Mouse (Mus musculus): ENCODE measurements around the gene Themis2. TPM values are rescaled to one million over a fixed set of nuclear protein-coding genes. Genes with fewer than 3 reads are reported as not detected.
"Not testable (repeated sequence)": the region's sequence is repeated elsewhere in the genome, so short reads cannot be mapped to it uniquely, and the experiment has no call there.

The Themis2 gene
- total RNA-seq, 2 experiments from 2014 or later: 0.47 to 0.49 TPM

DNA sequence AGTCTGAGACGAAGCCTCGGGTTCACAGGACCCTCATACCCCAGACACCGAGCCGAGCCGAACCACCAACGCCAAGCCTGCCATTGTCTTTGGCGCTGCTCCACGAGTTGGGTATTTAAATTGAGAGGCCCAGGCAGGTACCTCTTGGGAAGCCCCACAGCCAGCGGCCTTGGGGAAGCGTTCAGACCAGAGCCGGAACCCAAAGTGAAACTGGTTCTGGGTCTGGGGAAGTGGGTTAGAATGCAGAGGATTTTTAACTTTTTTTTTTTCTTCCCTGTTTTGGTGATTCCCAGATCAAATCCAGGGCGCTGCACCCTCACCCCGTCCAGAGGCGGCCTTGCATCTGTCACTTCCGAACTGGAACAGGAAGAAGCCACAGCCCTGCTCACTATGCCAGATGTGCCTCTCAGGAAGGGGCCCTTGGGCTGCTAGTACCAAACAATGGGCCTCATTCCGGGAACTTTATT, 6.0 kb upstream of the Themis2 start:
- peak in 1 of 2 experiments; percentile 31 for DNase-seq (ENCODE audit: extremely low spot score in 1 of 2, low spot score in 2 of 2)
- intact Hi-C loops (cut with DNase I): no loop called here

DNA sequence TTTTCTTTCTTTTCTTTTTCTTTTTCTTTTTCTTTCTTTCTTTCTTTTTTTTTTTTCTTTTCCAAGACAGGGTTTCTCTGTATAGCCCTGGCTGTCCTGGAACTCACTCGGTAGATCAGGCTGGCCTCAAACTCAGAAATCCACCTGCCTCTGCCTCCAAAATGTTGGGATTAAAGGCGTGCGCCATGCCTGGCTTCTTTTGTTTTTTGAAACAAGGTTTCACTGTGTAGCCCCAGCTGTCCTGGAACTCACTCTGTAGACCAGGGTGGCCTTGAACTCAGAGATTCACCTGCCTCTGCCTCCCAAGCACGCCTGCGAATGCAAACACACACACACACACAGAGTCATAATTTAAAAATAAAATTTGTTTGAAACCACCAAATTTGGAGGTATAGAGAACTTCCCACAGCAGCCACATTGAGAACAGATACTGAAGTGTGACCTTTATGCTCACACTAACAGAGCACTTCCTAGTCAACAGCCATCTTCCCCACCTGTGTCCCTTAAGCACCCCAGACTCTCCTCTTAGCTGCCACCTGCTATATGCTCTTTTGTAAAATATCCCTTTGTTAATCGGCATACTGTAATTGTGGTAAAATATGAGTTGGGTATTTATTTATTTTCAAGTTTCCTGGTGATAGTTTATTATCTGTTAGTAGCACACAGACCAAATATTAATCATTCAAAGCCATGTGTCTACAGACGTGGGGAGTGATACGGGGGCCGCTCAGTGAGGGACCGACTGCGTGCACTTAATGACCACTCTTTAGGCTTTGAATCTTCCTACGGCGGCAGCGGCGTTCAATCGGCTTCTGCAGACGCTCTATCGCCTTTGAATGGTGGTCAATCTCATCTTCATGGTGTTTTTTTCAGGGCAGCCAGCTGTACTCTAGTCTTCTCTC, 5.2 kb upstream of the Themis2 start:
- DNase-seq (ENCODE audit: extremely low spot score in 1 of 2, low spot score in 2 of 2): no peak
- intact Hi-C loops (cut with DNase I): no loop called here

DNA sequence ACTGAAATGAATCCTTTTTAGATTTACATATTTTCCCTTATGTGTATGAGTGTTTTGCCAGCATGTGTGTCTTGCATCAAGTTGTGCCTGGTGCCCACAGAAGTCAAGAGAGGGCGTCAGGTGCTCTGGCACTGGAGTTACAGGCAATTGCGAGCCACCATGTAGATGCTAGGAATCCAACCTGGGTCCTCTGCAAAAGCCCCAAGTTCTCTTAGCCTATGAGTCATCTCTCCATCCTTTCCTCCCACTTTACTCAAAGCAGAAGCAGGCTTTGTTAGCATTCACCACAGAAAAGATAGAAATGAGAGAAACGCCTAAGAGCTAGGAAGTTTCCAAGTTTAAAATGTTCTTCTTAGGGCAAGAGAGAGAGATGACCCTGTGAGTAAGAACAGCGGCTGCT, 3.7 kb upstream of the Themis2 start:
- intact Hi-C loops (cut with DNase I): no loop called here
- no peak for DNase-seq (ENCODE audit: extremely low spot score in 1 of 2, low spot score in 2 of 2)

DNA sequence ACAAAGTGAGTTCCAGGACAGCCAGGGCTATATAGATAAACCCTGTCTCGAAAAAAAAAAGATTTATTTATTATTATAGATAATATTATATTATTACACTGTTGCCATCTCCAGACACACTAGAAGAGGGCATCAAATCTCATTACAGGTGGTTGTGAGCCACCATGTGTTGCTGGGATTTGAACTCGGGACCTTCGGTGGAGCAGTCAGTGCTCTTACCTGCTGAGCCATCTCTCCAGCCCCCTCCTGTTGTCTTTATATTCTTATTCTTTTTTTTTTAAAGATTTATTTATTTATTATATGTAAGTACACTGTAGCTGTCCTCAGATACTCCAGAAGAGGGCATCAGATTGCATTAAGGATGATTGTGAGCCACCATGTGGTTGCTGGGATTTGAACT, 2.5 kb upstream of the Themis2 start:
- DNase-seq (ENCODE audit: extremely low spot score in 1 of 2, low spot score in 2 of 2); intact Hi-C loops (cut with DNase I): not testable (repeated sequence)

DNA sequence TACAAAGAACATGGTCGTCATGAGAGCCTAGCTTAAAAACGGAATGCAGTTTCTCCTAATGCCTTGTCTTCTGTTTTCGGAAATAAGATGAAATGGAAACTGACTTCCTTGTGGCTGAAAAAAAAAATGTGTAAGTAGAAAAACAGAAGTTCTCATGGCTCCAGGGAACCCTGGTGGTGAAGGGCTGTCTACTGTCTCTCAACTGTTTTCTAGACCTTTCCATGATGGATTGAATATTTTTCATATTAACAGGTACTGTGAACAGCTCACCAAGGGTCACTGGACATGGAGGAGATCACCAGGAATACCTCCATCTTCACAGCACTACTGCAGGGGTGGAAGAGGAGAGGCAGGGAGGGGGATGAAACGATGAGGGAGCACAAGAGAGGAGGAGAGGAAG, 1.8 kb upstream of the Themis2 start:
- intact Hi-C loops (cut with DNase I): no loop called here
- DNase-seq (ENCODE audit: extremely low spot score in 1 of 2, low spot score in 2 of 2): no peak

DNA sequence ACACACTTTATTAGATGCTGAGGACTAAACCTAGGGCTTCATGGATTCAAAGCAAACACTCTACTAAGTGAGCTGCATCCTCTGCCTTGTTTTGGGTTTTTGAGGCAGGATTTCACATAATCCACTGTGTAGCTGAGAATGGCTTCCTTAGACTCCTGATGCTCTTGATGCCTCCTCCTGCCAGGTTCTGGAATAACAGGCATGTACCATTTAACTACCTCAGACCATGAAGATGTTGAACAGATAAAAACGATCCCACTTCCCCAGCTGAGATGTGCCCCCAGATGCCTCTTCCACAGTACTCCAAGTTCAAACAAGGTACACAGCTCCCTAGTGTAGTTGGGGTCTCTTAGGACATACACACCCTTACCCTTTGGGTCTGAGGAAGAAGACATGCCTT, 1.3 kb upstream of the Themis2 start:
- DNase-seq (ENCODE audit: extremely low spot score in 1 of 2, low spot score in 2 of 2): no peak
- intact Hi-C loops (cut with DNase I): no loop called here

DNA sequence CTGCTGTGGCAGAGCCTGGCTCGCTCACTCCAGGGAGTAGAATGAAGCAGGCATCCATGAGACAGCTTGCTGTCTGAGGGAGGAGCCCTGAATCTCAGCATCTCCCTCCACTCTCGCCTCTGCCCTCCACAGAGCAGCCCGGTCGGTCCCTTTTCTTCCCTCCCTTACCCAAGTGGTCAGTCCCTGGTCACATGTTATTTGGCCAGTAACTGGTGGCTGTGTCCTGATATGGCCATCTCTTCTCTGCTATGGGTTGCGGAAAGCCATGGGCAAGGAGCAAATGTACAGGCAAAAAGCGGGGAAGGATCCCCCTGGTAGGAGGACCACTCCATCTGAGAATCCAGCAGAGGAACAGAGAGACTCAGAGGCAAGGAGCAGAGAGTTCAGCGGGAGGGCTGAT, 1.0 kb downstream of the Themis2 start:
- intact Hi-C loops (cut with DNase I): no loop called here
- no peak for DNase-seq (ENCODE audit: extremely low spot score in 1 of 2, low spot score in 2 of 2)

DNA sequence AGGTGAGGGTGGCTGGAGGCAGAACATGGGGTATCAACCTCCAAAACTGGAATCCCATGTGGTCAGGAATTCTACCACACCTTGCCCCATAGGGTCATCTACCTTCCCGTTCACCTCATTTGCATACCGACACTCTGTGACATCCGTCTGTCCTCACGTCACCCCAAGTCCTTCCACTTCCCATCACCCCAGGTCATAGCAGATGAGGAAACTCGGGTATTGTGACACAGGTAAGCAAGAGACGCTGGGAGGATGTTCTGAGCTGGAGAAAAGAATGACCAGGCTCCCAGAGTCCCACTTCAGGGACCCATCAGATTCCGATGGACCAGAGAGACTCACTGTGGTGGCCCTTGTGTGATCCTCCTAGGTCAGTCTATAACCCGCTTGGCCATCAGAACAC, 1.4 kb downstream of the Themis2 start:
- DNase-seq (ENCODE audit: extremely low spot score in 1 of 2, low spot score in 2 of 2): no peak
- intact Hi-C loops (cut with DNase I): no loop called here

DNA sequence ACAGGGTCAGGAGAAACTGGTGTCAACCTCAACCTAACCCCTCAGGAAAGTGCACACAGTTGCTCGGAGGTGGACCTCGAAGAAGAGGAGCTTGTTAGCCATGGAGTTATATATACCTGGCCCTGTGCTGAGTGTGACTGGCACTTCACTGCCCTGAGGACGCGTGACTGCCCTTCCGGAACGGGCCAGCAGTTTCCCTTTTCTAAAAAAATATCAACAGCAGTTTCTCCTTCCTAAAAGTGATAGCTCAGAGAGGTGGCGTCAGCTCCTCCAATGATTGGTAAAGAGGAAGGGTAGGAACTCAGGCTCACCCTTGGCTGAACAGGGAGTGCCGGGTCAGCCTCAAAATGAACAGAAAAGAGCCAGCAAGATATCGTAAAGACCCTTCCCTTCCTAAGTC, 2.2 kb downstream of the Themis2 start:
- no peak for DNase-seq (ENCODE audit: extremely low spot score in 1 of 2, low spot score in 2 of 2)
- intact Hi-C loops (cut with DNase I): no loop called here

DNA sequence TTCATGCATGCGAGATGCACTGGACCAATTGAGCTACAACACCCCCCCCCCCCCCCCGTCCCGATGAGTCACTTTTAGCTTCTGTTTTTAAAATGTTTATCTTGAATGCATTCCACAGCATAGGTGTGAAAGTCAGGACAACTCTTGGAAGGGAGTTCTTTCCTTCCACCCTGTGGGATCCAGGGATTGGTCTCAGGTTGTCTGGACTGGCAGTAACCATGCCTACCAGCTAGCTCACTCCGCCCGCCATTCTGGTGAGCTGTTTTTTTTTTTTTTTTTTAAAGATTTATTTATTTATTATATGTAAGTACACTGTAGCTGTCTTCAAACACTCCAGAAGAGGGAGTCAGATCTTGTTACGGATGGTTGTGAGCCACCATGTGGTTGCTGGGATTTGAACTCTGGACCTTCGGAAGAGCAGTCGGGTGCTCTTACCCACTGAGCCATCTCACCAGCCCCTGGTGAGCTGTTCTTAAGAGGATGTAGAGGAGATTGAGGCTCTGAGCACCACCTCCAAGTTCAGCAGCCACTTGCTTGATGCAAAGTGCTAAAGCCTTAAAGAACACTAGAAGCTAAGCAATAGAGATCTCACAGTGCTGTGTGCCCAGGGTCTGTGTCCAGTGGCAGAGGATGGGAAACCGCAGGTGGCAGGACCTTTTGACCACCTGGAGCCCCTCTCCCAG, 2.7 kb downstream of the Themis2 start:
- DNase-seq (ENCODE audit: extremely low spot score in 1 of 2, low spot score in 2 of 2); intact Hi-C loops (cut with DNase I): not testable (repeated sequence)

DNA sequence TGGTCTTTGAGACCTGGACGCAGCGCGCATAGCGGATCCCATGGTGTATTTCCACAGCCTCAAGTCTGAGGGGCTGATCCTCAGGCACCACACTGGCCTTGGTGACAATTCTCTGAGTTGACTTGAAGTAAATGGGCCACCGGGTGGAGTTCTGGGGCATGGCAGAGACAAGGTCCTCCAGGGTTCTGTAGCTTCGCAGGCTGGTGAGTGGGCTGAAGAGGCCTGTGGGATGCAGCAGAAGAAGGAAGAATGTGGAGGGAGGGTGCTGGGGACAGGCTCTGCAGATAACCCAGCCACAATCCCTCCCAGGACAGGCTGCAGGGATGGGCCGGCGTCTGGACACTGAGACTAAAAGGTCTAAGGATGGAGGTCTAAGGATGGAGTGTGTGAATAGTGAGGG, 6.5 kb downstream of the Themis2 start:
- intact Hi-C loops (cut with DNase I): no loop called here
- DNase-seq (ENCODE audit: extremely low spot score in 1 of 2, low spot score in 2 of 2): no peak

DNA sequence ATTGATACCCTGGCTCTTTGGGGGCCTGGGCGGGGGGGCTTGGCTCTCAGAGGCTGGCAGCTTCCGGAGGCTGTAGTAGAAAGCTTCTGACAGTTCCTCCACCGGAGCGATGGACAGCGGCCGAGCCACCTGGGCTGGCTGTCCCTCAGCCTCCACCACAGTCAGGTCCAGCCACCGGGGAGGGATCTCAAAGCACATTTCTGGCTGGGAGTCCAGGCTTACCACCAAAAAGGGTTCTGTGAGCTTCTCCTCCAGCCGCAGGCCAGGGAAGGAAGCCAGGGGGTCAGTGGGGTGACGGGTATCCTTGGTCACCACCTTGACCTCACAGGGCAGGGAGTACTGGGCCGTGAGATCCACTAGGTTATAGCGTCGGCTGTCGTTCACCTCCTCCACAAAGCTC, 11.0 kb downstream of the Themis2 start:
- intact Hi-C loops (cut with DNase I): no loop called here

DNA sequence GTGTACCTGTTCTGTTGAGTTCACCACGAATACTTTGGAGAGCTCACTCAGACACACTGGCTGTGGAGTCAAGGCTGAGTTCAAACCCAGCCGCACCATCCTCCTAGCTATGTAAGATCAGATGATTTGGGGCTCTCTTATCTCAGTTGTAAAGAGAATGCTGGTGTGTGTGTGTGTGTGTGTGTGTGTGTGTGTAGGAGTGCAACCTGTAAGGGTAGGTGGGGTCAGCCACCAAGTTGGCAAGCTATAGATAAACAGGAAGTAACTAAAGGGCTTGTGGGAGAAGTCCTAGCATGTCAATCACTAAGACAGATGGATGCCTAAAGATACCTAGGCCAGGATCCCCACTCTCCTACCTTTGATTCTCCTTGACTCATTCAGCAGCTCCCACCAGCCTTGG, 12.5 kb downstream of the Themis2 start:
- DNase-seq (ENCODE audit: extremely low spot score in 1 of 2, low spot score in 2 of 2): no peak
- intact Hi-C loops (cut with DNase I): no loop called here

More for the DNA sequence above, 11.0 kb downstream of the Themis2 start:
- no peak for DNase-seq (ENCODE audit: extremely low spot score in 1 of 2, low spot score in 2 of 2)

DNA sequence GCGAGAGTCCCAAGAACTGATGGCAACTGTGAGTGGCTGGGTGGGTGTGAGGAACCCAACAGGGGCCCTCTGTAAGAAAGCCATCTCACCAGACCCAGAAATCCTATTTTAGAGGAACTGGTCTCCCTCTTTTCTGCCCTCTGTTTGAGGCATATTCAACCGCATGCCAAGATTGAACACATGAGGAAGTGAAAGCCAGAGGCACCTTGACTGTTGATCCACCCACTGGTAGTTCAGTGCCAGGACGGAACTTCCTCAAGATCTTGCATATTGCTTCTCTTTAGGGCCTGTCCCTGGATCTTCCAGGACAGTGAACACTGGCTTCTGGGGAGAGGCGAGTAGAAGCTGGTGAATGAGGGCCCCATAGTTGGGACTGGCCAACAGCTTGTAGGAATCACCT, 15.9 kb downstream of the Themis2 start:
- intact Hi-C loops (cut with DNase I): no loop called here

DNA sequence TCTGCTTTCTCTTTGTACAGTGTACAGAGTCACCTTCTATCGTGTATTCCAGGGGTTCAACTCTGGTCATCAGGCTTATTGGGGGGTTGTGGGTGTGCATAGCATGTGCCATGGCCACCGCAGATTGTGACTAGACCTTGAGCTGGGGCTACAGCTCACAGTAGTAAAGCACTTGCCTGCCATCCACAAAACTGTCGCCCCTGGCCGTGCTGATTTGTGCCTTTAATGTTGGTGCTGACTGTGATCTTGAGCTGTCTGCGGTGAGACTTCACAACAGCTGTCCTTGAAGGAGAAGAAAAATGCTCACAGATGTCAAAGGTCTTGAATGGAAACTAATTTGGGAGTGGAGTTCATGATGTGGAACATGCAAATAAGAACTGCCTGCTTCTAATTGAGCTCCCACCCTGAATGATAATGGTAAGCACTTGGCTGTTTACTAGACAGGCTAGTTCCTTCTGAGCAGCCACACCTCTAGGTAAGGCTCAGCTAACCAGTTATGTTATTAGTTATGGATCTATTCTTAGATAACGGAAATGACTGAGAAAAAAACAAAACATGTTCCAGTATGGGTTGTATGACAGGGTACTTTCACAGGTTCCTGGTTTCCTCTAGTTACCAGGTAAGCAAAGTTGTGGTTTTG, 17.5 kb downstream of the Themis2 start:
- intact Hi-C loops (cut with DNase I): loop anchor here (5.0 kb wide), 2 partner anchors 44 to 149 kb away; no protein-coding TSS in a partner anchor
- no peak for DNase-seq (ENCODE audit: extremely low spot score in 1 of 2, low spot score in 2 of 2)

More for the DNA sequence above, 15.9 kb downstream of the Themis2 start:
- no peak for DNase-seq (ENCODE audit: extremely low spot score in 1 of 2, low spot score in 2 of 2)

DNA sequence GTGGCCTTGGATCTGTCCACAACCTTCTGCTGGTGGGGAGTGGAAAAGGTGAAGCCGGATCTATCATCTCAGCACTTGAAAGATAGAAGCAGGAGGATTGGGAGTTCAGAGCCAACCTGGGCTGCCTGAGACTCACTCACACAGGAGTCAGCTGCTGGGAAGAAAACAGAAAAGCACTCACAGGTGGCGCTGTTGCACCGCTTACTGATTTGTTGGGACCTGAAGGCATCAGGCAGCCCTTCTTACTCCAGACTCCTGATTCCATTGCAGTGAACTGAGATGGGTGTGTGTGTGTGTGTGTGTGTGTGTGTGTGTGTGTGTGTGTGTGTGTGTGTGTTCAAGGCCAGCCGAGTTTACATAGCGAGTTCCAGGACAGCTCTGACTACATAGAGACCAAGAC, 19.4 kb downstream of the Themis2 start:
- peak; percentile 57 to 80 for DNase-seq (ENCODE audit: extremely low spot score in 1 of 2, low spot score in 2 of 2)
- intact Hi-C loops (cut with DNase I): loop anchor here (5.0 kb wide), 2 partner anchors 46 to 151 kb away; no protein-coding TSS in a partner anchor

DNA sequence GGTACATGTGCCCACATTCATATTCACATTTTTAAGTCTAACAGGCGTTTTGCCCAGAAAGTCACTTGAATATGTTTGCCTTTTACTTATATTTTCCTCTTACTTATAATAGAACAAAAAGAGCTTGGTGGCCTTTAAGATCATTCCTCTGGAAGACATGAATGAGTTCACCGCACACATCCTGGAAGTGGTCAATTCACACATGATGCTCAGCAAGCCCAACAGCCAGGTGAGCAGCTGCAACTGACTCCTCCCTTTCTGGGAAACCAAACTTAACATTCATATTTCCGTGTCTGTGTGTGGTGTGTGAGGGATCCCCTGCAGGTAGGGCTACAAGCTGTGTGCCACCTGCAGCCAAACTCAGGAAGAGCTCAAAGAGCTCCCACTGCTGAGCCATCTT, 21.3 kb downstream of the Themis2 start:
- DNase-seq (ENCODE audit: extremely low spot score in 1 of 2, low spot score in 2 of 2): no peak
- intact Hi-C loops (cut with DNase I): loop anchor here (5.0 kb wide), 2 partner anchors 47 to 152 kb away; no protein-coding TSS in a partner anchor

DNA sequence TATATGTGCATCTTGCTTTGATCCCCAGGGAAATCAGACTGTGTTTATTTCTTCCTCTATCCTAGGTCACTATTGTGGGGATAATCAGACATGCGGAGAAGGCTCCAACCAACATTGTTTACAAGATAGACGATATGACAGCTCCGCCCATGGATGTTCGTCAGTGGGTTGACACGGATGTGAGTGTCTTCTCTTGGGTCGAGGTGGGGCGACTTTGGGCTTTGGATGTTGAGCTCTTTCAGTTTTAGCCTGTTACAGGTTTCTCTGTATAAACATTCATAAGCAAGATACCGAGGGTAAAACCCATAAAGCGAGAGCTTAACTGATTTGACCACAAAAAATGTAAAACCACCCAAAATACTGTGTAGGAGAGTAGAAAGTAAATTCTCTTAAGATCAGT, 24.4 kb downstream of the Themis2 start:
- no peak for DNase-seq (ENCODE audit: extremely low spot score in 1 of 2, low spot score in 2 of 2)
- intact Hi-C loops (cut with DNase I): no loop called here

Measured in left cerebral cortex, postnatal 10 days (tissue).